Mouse (Mus musculus) lung, postnatal 14 days (tissue): ENCODE data around the gene Grm4.

Experiments used
- DNase-seq: peaks from one replicate; pipeline ENCODE4 v3.0.0; 2021

Grm4 gene

GRCm38 (mm10) chr17:27521303-27521702 lies at the start of gene Grm4:
TSS of gene Grm4 (minus strand) at chr17:27521403.
- no peak for DNase-seq

- DNase-seq, result no peak
Observed at GRCm38 (mm10) chr17:27568228-27568627, 47.0 kb upstream of the Grm4 start.

- DNase-seq, result no peak
Observed at GRCm38 (mm10) chr17:27565942-27566267, 44.7 kb upstream of the Grm4 start.

- peak; percentile 97 for DNase-seq
Observed at GRCm38 (mm10) chr17:27565163-27565941, 44.1 kb upstream of the Grm4 start, which contains the start of gene AI413582. TSS of gene AI413582 (minus strand) at chr17:27565756.

GRCm38 (mm10) chr17:27564391-27565162 lies 43.4 kb upstream of the Grm4 start:
- DNase-seq, result no peak

GRCm38 (mm10) chr17:27563771-27564244 lies 42.6 kb upstream of the Grm4 start:
- no peak for DNase-seq

GRCm38 (mm10) chr17:27561809-27562526 lies 40.8 kb upstream of the Grm4 start:
- no peak for DNase-seq

GRCm38 (mm10) chr17:27560926-27561480 lies 39.8 kb upstream of the Grm4 start:
- DNase-seq, result no peak

- no peak for DNase-seq
Observed at GRCm38 (mm10) chr17:27559596-27559995, 38.4 kb upstream of the Grm4 start.

- DNase-seq, result no peak
Observed at GRCm38 (mm10) chr17:27558845-27559244, 37.6 kb upstream of the Grm4 start.

GRCm38 (mm10) chr17:27557927-27558661 lies 36.9 kb upstream of the Grm4 start:
- DNase-seq, result no peak

GRCm38 (mm10) chr17:27557181-27557926 lies 36.2 kb upstream of the Grm4 start:
- DNase-seq, result peak; percentile 53

- peak; percentile 87 for DNase-seq
Observed at GRCm38 (mm10) chr17:27556315-27557011, 35.3 kb upstream of the Grm4 start, which contains the start of gene Hmga1. TSS of gene Hmga1 (plus strand) at chr17:27556497.

GRCm38 (mm10) chr17:27555512-27556172 lies 34.4 kb upstream of the Grm4 start:
- DNase-seq, result peak; percentile 70

GRCm38 (mm10) chr17:27555075-27555511 lies 33.9 kb upstream of the Grm4 start:
- DNase-seq, result peak; percentile 41

- DNase-seq, result no peak
Observed at GRCm38 (mm10) chr17:27554062-27554960, 33.1 kb upstream of the Grm4 start.

GRCm38 (mm10) chr17:27552215-27553201 lies 31.3 kb upstream of the Grm4 start:
- DNase-seq, result no peak
